Mouse (Mus musculus) c-Kit-positive CD71-positive TER-119-negative erythroid progenitor cells, embryonic 14.5 days (primary cell): ENCODE results near the gene Hephl1.

ENCODE experiments used
- DNase-seq: peaks from one replicate; pipeline ENCODE4 v3.0.0-alpha.2; 2013; ENCODE audit warnings: low read depth

The Hephl1 gene

GRCm38 (mm10) chr9:15017791-15018755 is 93.8 kb downstream of the Hephl1 start:
- DNase-seq, result no peak

- peak; percentile 72 for DNase-seq
Measured at GRCm38 (mm10) chr9:15015223-15015956, 96.5 kb downstream of the Hephl1 start.

- DNase-seq, result no peak
Measured at GRCm38 (mm10) chr9:15007566-15007965, 104.3 kb downstream of the Hephl1 start.

GRCm38 (mm10) chr9:15004298-15004685 is 107.6 kb downstream of the Hephl1 start:
- no peak for DNase-seq

- DNase-seq, result no peak
Measured at GRCm38 (mm10) chr9:15003676-15004297, 108.1 kb downstream of the Hephl1 start.

- DNase-seq, result no peak
Measured at GRCm38 (mm10) chr9:15002995-15003613, 108.8 kb downstream of the Hephl1 start.
